Mouse (Mus musculus) regulatory T cell (primary cell): ENCODE measurements around the gene Mdc1.

Experiments
- in situ Hi-C: fragments of 300-600 bp; cut with MboI, MseI; formaldehyde crosslinking; loops from one replicate; pipeline ENCODE4 v1.15.1; 2025; ENCODE audit warnings: high pct_unique_total_duplicates

The Mdc1 gene

GRCm38 (mm10) chr17:35822564-35822963, 18.8 kb upstream of the Mdc1 start:
- in situ Hi-C loops: loop anchor here (5.0 kb wide), 1 partner anchor 85 kb away; no protein-coding TSS in a partner anchor

- in situ Hi-C loops: loop anchor here (5.0 kb wide), 1 partner anchor 86 kb away; no protein-coding TSS in a partner anchor
Observed at GRCm38 (mm10) chr17:35822964-35823937, 18.1 kb upstream of the Mdc1 start, which contains the start of gene Flot1. TSS of gene Flot1 (plus strand) at chr17:35823230.

DNA sequence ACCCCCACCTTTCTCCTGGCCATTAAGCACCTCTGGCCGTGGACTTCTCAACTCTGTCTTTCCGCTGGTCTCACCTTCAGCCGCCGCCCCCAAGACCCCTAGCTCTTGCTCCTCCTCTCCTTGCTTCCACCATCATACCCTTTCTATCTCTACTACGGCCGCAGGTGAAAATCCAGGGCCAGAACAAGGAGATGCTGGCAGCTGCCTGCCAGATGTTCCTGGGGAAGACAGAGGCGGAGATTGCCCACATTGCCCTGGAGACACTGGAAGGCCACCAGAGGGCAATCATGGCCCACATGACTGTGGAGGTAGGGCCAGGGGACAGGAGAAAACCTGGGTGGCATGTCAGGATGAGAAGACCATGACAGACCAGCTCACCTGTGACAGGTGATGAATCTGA, 16.9 kb upstream of the Mdc1 start:
- in situ Hi-C loops: loop anchor here (5.0 kb wide), 1 partner anchor 87 kb away; no protein-coding TSS in a partner anchor

- in situ Hi-C loops: no loop called here
Observed at GRCm38 (mm10) chr17:35825109-35825850, 16.0 kb upstream of the Mdc1 start.

GRCm38 (mm10) chr17:35829737-35830136, 11.6 kb upstream of the Mdc1 start:
- in situ Hi-C loops: no loop called here

- in situ Hi-C loops: no loop called here
Observed at GRCm38 (mm10) chr17:35832400-35833238, 8.7 kb upstream of the Mdc1 start.

DNA sequence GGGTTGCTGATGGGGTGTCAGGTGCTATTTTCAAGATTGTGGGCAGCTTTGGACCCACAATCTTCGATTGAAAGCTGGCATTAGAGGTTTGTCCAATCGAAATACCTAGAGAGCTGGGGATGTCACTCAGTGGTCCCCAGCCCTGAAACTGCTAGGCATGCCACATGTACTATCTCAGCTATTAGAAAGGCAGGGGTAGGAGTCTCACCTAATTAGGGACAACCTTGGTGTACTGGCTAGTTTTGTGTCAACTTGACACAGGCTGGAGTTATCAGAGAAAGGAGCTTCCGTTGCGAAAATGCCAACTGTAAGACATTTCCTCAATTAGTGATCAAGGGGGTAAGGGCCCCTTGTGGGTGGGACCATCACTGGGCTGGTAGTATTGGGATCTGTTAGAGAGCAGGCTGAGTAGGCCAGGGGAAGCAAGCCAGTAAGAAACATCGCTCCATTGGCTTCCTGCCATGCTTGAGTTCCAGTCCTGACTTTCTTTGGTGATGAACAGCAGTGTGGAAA, 8.0 kb upstream of the Mdc1 start:
- in situ Hi-C loops: no loop called here

DNA sequence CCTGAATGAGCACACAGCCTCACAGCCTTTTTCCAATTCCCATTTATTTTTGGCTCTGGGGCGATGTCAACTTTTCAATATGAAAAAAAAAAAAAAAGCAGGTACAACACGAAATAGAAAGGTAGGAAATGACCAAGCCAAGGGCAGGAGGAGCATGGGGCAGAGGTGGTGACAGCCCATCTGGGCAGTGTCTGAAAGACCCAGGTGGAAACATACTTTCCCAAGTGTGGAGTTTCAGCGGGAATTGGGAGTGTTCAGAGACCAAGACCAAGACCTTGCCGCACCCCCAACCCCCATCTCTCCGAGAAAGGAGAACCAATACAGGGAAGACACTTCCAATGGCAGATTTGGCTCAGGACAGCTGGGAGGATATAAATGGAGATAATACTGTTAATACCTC, 7.4 kb upstream of the Mdc1 start:
- in situ Hi-C loops: no loop called here

DNA sequence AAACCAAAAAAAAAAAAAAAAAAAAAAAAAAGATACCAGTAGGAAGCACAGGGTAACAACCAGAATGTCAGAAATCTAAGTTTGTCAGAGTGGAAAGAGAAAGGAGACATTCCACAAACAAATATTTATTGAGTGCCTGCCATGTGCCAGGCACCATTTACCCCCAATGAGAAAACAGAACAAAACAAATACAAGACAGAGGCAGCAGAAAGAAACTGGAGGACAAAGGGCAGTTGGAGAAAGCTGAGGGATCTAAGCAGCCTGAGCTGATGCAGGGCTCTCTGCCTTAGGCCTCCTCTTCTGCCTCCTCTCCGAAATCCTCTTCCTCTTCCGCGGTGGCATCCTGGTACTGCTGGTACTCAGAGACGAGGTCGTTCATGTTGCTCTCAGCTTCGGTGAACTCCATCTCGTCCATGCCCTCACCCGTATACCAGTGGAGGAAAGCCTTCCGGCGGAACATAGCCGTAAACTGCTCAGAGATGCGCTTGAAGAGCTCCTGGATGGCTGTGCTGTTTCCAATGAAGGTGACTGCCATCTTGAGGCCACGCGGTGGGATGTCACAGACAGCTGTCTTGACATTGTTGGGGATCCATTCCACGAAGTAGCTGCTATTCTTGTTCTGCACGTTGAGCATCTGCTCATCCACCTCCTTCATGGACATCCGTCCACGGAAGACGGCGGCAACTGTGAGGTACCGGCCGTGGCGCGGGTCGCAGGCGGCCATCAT, 6.5 kb upstream of the Mdc1 start:
- in situ Hi-C loops: loop anchor here (5.0 kb wide), 3 partner anchors 37 to 287 kb away; partner anchors contain the start of gene Gm19684

- in situ Hi-C loops: loop anchor here (5.0 kb wide), 3 partner anchors 37 to 287 kb away; partner anchors contain the start of gene Gm19684
Observed at GRCm38 (mm10) chr17:35835424-35836140, 5.7 kb upstream of the Mdc1 start.

DNA sequence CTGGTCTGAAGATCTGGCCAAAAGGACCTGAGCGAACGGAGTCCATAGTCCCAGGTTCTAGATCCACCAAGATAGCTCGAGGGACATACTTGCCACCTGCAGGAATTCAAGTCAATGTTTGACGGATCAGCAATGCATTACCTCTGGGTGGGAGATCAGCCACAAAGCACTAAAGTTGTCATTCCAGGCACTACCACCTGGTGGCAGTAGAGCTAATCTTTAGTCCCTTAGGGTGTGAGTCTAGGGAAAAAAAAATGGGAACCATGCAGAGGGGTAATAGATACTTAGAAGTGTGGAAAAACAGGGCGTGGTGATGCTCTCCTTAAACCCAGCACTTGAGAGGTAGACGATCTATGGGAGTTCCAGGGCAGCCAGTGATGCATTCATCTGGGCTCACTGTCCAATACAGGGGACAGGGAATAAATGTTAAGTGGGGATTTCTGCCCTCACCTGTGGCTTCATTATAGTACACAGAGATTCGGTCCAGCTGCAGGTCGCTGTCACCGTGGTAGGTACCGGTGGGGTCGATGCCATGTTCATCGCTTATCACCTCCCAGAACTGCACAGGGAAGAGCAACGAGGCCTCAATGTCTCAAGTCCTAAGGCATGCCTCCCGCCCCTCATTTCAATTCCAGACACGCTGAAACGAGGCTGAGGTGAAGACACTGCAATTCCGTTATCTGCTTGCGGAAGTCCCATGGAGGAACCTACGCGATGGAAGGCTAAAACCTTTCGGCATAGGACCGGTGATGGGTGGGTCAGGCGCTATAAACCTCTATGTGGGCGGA, 4.9 kb upstream of the Mdc1 start:
- in situ Hi-C loops: loop anchor here (5.0 kb wide), 3 partner anchors 36 to 286 kb away; partner anchors contain the start of gene Gm19684

DNA sequence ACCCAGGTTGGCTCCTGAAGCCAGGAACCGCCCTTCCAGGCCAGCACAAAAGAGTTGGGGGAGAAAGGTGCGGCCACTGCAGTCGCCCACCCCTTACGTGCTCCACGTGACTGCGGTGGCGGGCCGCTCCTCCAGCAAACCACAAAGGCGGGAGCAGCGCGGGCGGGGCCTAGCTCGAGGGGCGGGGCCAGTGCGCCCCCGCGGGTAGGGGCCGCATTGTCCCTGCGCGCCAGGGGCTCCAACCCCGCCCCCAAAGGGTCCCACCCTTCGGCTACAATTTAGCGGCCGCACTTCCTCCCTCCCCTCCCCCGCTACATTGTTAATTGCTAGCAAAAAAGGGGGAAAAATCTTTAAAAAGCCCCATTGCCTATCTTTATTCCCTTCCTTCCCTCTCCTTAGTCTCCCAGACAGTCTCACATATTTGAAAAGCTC, 4.3 kb upstream of the Mdc1 start:
- in situ Hi-C loops: loop anchor here (5.0 kb wide), 3 partner anchors 35 to 285 kb away; partner anchors contain the start of gene Gm19684

DNA sequence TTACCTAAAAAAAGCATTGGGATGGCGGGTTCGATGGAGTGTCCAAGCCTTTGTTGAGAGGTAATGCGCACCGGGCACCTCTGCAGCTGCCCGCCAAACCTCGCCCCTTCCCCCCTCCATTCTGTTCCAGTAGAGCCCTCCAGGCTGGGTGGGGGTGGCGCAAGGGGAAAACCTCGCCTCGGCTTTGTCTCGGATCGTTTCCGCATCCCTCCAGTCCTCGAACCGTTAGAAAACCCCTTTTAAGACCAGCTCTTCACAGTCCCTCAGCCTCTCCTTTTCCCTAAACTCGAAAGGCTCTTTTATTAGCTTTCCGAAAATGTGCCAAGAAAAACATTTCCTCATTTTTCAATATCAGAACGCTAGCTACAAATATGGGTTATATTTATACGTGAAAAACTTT, 3.8 kb upstream of the Mdc1 start:
- in situ Hi-C loops: loop anchor here (5.0 kb wide), 3 partner anchors 35 to 285 kb away; partner anchors contain the start of gene Gm19684

GRCm38 (mm10) chr17:35838122-35838544, 3.2 kb upstream of the Mdc1 start, which contains the start of gene Tubb5:
TSS of gene Tubb5 (minus strand) at chr17:35838306.
- in situ Hi-C loops: loop anchor here (5.0 kb wide), 3 partner anchors 34 to 284 kb away; partner anchors contain the start of gene Gm19684

GRCm38 (mm10) chr17:35838570-35838969, 2.7 kb upstream of the Mdc1 start:
- in situ Hi-C loops: loop anchor here (5.0 kb wide), 3 partner anchors 34 to 284 kb away; partner anchors contain the start of gene Gm19684

GRCm38 (mm10) chr17:35839002-35839401, 2.3 kb upstream of the Mdc1 start:
- in situ Hi-C loops: loop anchor here (5.0 kb wide), 3 partner anchors 33 to 283 kb away; partner anchors contain the start of gene Gm19684

GRCm38 (mm10) chr17:35840561-35840960, 754 bp upstream of the Mdc1 start:
- in situ Hi-C loops: no loop called here

DNA sequence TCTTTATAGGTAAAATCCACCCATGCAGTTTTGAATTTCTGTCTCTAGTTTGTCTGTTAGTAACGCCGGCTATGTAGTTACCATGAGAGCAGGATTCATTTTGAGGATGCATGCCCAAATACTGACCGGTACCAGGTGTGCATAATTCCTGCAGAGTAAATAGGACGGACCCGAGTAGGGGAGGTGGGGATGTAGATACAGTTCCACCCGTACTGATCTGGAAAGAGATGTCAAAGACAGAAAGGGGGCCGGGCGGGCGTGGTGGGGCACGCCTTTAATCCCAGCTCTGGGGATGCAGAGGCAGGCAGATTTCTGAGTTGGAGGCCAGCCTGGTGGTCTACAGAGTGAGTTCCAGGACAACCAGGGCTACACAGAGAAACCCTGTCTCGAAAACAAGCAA, 691 bp downstream of the Mdc1 start:
- in situ Hi-C loops: no loop called here
